Mouse (Mus musculus): Measurements from ENCODE around the gene Cdk14.

Gene Cdk14

GRCm38 (mm10) chr5:4826886-4827285, 593.2 kb downstream of the Cdk14 start:
- DNase-seq, result no peak

- peak; percentile 54 to 83 for DNase-seq
These were observed 594.2 kb downstream of the Cdk14 start for GRCm38 (mm10) chr5:4825951-4826350.

GRCm38 (mm10) chr5:4825076-4825475, 595.0 kb downstream of the Cdk14 start:
- no peak for DNase-seq

- no peak for DNase-seq
These were observed 595.9 kb downstream of the Cdk14 start for GRCm38 (mm10) chr5:4824171-4824570.

- no peak for DNase-seq
These were observed 598.1 kb downstream of the Cdk14 start for GRCm38 (mm10) chr5:4822041-4822440.

GRCm38 (mm10) chr5:4821368-4821771, 598.7 kb downstream of the Cdk14 start:
- DNase-seq, result no peak

- DNase-seq, result no peak
These were observed 603.1 kb downstream of the Cdk14 start for GRCm38 (mm10) chr5:4816981-4817380.

GRCm38 (mm10) chr5:4814465-4815204, 605.5 kb downstream of the Cdk14 start:
- no peak for DNase-seq

GRCm38 (mm10) chr5:4813357-4813756, 606.8 kb downstream of the Cdk14 start:
- DNase-seq, result no peak

GRCm38 (mm10) chr5:4812036-4812729, 607.9 kb downstream of the Cdk14 start:
- no peak for DNase-seq

- no peak for DNase-seq
These were observed 614.9 kb downstream of the Cdk14 start for GRCm38 (mm10) chr5:4805228-4805627.

- no peak for DNase-seq
These were observed 616.4 kb downstream of the Cdk14 start for GRCm38 (mm10) chr5:4803708-4804107.

GRCm38 (mm10) chr5:4801971-4802370, 618.1 kb downstream of the Cdk14 start:
- DNase-seq, result no peak

- no peak for DNase-seq
These were observed 618.8 kb downstream of the Cdk14 start for GRCm38 (mm10) chr5:4801096-4801850.

GRCm38 (mm10) chr5:4791219-4791618, 628.9 kb downstream of the Cdk14 start:
- DNase-seq, result no peak

GRCm38 (mm10) chr5:4790265-4790664, 629.8 kb downstream of the Cdk14 start:
- no peak for DNase-seq

GRCm38 (mm10) chr5:4788484-4788883, 631.6 kb downstream of the Cdk14 start:
- DNase-seq, result no peak

GRCm38 (mm10) chr5:4786816-4787215, 633.3 kb downstream of the Cdk14 start:
- DNase-seq, result no peak

GRCm38 (mm10) chr5:4778274-4778673, 641.8 kb downstream of the Cdk14 start:
- no peak for DNase-seq

GRCm38 (mm10) chr5:4776495-4776894, 643.6 kb downstream of the Cdk14 start:
- DNase-seq, result no peak

GRCm38 (mm10) chr5:4773090-4773772, 646.9 kb downstream of the Cdk14 start:
- no peak for DNase-seq

GRCm38 (mm10) chr5:4770609-4771008, 649.5 kb downstream of the Cdk14 start:
- no peak for DNase-seq

- no peak for DNase-seq
These were observed 652.2 kb downstream of the Cdk14 start for GRCm38 (mm10) chr5:4767896-4768295.
